16 mouse cellular contexts compared by ENCODE assay signal in the genomic region with DNA sequence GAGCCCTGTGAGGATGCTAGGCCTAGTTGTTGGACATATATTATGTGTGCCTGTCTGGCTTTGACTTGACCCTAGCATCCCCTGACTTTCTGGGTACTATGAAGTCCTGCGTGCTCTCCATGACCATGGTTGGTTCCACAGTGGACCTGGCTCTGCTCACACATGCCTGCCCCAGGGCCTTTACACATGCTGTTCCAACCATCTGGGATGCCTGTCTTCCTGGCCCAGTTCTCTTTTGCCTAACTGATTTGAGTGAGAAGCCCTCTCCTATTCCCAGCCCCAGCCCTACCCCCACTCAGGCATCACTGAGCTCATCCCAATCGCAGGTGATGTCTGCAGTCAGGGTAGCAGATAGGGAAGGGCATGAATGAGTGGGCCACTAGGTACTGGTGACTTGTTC. TPM values are rescaled to one million over a fixed set of nuclear protein-coding genes. Genes with fewer than 3 reads are reported as not detected.
"Had no signal": no experiment of that assay in that cellular context is flagged by ENCODE, and none has a peak within 500 bp of the region (broad histone marks: within the 10 kb centered on the region; RNA-seq: fewer than 3 reads in every experiment).

No protein-coding gene starts in this region.

- DNase-seq: kidney, adult 9 months; kidney, postnatal 36 days; lung, embryonic 14.5 days; lung, postnatal 10 days; lung, postnatal 4 days; thymus, postnatal 36 days had no signal

- H3K4me2 ChIP-seq: limb, embryonic 15.5 days; liver, embryonic 12.5 days; lung, embryonic 14.5 days; midbrain, embryonic 12.5 days; neural tube, embryonic 13.5 days; stomach, embryonic 15.5 days had no signal

- H3K36me3 ChIP-seq: limb, embryonic 15.5 days; liver, embryonic 12.5 days; midbrain, embryonic 12.5 days; neural tube, embryonic 13.5 days; stomach, embryonic 15.5 days had no signal

- H3K4me3 ChIP-seq: limb, embryonic 15.5 days; liver, embryonic 12.5 days; midbrain, embryonic 12.5 days; neural tube, embryonic 13.5 days; stomach, embryonic 15.5 days had no signal

- H3K9me3 ChIP-seq: limb, embryonic 15.5 days; liver, embryonic 12.5 days; midbrain, embryonic 12.5 days; neural tube, embryonic 13.5 days; stomach, embryonic 15.5 days had no signal

- H3K27ac ChIP-seq: kidney, postnatal 0 days; limb, embryonic 15.5 days; liver, embryonic 12.5 days; midbrain, embryonic 12.5 days; neural tube, embryonic 13.5 days; stomach, embryonic 15.5 days had no signal

- ATAC-seq: midbrain, embryonic 16.5 days had no signal

- H3K9ac ChIP-seq: limb, embryonic 15.5 days; liver, embryonic 12.5 days; lung, embryonic 14.5 days; midbrain, embryonic 12.5 days; neural tube, embryonic 13.5 days; stomach, embryonic 15.5 days had no signal

RNA-seq across cellular contexts. Expression of a gene that starts 5.3 kb away (rescaled TPM):
- polyA plus RNA-seq: lung, embryonic 14.5 days; midbrain, embryonic 12.5 days had no signal

RNA-seq across cellular contexts. Expression of a gene that starts 19.8 kb away (rescaled TPM):
- polyA plus RNA-seq: kidney, postnatal 0 days; limb, embryonic 11.5 days; limb, embryonic 15.5 days; liver, embryonic 12.5 days; liver, embryonic 16.5 days; lung, embryonic 14.5 days; midbrain, embryonic 12.5 days; neural tube, embryonic 13.5 days; spleen, adult 2 months; stomach, embryonic 15.5 days had no signal

RNA-seq across cellular contexts. Expression of a gene that starts 57.9 kb away (rescaled TPM):
- polyA plus RNA-seq: liver, embryonic 16.5 days had no signal
